Mouse (Mus musculus) kidney, postnatal 36 days (tissue): ENCODE data around the gene Asic2.
A peak's percentile ranks its signal among the peaks of the same experiment; 100 is the strongest.

ENCODE experiments used
- DNase-seq, 2 experiments: peaks; one replicate each; pipeline ENCODE4 v3.0.0; 2021 to 2022; ENCODE audit warnings: mixed read lengths in 2 of 2

Gene Asic2

DNA sequence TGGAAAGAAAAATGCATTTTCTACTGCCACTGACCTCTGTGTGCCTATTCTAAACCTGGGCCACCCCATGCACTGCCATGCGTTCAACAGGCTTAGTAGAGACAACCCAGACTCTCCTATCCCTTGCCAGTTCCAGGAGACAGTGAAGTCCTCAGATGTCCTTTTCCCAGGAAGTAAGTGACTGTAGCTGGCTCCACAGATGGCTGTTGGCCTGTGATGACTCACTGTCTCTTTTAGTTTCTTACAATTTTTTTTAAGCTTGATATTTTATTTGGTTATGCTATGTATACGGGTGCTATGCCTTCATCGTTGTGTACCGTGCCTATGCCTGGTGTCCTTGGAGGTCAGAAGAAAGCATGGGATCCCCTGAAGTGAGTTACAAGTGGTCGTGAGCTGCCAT, 370.7 kb downstream of the Asic2 start:
- no peak for DNase-seq

DNA sequence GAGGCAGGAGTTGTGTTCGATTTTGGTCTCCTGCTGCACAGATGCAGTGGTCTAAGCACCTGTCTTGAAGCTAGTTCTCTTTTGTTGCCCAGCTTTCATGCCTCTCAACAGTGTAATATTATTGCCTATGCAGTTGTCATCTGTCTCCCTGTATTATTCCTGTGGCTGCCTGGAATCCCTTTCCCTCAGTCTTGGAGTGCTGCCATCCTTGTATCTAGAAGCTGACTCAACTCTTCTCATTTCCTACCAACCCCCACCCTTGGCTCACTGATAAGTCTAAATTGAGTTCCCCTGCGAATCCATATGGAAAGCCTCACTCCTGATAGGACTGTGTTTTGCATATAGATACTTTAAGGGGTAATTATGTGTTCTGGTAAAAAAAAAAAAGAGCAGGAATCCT, 373.0 kb downstream of the Asic2 start:
- DNase-seq, result peak; percentile 14 to 21

DNA sequence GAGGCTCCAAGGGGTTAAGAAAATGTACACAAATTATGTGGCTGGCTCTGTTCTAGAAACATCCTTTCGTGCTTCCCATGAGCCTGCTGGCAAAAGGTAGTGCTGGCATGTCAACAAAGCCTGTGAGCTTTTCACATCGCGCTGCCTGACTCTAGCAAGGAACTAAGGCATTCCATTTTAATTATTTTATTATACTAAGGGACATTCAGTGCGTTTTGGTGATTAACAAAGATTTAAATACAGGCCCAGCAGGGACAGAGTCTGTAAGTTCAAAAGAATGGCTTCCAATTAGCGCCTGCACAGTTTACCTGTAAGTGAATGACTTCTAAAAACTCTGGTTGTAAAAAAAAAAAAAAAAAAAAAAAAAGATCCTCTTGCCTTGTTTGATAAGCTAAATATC, 375.5 kb downstream of the Asic2 start:
- DNase-seq, result no peak

DNA sequence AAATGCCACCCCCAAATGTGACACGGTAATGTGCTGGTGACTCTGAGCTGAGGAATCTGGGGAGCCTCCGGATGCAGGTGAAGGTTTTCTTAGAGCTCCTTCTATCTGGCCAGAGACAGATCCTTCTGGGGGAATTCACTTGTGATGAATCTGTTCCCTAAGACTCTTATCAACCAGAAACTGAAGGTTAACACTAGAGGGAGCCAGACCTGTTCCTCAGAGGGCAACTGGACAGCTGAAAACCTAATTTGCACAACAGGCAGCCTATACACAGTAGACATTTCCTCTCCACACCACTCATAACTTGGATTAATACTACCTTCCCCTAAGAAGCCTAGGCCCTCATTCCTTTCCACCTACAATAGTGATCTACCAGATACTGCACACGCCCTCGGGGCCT, 377.3 kb downstream of the Asic2 start:
- DNase-seq, result no peak

DNA sequence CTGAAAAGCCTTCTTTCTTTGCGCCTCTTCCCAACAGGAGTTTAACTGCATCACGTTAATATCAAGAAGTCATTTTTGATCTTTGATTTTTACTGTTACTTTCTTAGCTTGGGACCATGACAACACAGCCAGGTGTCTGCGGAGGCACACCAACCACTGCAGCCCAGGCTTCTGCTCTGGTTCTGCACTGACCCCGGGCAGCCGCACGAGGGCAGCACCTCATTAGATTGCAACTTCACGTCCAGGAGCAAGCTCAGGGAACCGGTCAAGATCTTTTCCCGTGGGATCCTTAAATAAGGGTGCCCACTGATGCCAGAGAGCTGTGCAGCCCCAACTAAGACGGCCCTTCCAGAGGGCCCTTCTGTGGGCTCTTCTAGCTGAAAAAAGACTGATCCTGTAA, 379.6 kb downstream of the Asic2 start:
- DNase-seq, result peak; percentile 63 to 87

DNA sequence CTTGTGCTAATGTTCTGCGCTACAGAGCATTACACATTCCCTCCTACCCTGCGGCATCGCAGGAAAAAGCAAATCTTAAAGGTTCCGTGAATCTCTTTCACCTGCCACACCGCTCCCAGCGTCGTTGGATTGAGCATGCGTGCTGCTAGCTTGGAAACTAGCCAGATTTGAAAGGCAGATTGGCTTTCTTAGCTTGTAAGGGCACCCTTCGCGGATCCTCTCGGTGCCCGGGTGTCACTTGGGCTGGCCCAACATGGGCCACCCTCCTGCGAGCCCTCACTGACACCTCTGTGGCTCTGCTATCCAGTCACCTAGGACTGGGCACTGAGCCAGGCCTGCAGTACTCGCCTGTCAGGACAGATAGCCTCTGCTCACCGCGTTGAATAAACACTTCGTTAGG, 380.3 kb downstream of the Asic2 start:
- peak in 1 of 2 experiments; percentile 30 for DNase-seq

DNA sequence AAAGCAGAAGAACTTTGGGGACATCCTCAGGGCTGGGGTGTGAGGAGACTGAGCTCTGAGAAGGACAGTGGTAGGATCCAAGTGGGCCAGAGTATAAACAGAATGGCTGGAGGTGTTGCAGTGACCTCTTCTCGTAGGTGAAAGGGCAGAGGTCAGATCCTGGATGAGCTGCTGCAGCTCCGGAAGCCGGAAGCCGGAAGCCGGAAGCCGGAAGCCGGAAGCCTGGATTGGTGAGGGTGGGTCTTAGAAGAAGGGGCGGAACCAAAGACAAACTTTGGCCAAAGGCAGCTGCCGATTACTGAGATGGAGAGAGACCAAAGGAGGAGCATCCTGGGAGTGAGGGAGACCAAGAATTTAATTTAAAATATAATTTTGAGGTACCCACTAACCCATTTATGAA, 381.1 kb downstream of the Asic2 start:
- DNase-seq, result no peak

DNA sequence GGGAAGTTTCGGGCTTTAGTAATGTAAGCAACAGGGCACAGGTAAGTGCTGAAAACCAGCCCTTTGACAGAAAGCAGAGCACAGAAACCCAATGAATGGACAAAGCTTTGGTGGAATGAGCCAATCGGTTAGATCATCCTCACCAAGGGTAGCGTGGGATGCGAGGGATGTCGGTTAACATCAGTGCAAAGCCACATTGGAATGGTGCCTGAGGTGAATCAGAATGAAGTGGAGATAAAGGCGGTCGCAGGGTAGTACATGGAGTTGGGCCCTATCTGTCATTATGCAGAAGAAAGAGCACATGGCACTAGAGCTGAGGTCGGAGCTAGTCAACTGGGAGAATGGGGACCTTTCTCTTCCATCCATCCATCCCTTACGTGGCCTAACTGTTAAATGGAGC, 383.8 kb downstream of the Asic2 start:
- DNase-seq, result no peak

DNA sequence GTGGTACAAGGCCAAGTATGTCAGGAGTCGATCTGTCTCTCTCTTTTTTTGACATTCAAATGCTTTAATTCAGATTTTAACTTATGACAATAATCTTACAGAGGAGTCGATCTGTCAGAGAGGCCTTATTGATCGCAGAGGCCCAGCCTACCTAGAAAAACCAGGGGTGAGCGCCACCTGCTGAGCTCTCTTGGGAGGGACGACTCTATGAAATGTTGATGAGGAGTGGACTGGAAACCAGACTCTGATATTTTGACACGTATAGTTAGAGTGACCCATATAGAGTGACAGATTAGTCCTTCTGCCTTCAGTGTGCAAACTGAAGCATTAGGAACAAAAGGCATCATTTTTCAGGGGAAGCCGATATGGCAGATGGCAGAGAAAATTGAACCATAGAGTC, 385.1 kb downstream of the Asic2 start:
- no peak for DNase-seq

DNA sequence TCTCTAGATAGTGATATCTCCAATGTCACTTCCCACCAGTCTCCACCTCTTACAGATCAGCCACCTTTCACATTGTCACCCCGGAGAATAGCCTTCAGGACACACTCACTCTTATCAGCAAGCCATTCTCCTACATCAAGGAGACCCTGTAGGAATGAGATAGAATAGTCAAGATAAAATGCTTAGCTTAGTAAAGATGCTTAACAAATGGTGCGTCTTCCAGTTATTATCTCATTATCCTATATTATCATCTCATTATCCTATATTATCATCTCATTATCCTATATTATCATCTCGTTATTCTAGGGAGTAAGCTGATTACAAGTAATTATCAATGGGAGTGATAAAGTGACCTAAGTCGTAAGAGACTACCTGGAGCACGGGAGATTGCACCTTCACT, 386.1 kb downstream of the Asic2 start:
- DNase-seq, result no peak

DNA sequence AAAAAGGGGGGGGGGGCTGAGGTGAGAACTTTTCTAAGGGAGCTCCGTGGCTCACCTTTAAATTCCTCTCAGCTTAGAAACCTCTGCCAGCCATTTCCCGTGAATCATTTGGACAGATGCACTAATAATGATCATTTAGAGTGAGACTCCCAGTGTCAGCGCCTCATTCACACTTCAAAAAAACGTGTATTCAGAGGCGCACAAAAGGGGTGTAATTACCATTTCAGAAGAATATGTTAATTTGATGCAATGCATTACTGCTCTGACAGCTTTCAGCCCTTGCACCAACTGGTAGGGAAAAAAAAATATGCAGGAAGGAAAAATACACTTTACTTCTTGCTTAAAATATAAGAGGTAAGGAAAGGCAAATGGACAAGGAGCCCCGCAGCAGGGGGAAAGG, 388.5 kb downstream of the Asic2 start:
- DNase-seq, result no peak

DNA sequence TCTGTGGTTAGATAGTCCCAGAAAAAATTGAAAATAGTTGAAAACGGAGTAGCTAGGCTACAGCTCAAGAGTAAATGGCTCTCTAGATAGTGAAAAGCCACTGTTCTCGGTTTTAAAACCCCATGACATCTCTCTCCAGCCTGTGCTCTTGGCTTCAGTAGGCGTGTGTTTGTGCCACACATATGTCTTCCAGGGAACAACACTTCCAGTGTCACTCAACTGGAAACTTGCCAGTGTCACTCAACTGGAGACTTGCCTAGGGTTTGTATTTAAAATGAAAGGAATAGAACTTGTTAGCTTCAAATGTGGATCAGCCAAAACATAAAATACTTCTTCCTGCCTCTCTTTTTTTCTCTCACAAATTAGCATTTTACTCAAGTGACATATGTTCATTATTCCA, 397.9 kb downstream of the Asic2 start:
- DNase-seq, result no peak

DNA sequence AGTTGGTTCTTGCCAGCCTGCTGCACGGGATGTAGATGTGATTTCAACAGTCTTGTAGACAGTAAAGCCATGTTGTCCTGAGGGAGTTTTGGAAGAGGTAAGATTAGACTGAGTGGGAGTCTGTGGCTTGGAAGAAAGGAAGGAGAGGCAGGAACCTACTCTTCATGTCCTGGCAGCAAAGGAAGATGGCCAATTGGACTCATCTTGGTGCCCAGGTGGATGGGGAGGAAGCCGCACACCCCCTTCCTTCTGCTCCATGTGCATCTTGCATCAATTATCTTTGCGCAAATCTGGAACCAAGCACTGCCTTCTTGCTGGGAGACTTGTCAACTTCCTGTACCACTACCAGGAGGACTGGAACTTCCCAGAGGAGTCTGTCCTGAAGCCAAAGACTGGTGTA, 403.4 kb downstream of the Asic2 start:
- no peak for DNase-seq

DNA sequence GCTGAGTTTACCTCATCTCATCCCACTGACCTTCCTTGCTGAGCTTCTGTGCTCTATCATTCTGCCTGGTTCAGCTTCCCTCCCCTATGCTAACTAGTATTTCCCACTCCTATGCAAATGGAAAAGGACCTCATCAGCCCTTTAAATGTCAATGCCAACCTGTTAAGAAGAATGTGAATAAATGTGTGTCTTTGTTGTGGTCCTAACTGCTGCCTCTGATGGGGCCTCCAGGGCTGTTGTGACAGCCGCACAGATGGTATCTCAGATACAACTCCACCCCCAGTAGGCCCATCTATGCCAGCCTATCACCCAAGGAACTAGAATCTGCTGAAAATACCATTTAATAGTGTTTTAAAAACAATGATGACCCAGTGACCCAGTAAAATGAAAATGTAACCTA, 407.9 kb downstream of the Asic2 start:
- no peak for DNase-seq

DNA sequence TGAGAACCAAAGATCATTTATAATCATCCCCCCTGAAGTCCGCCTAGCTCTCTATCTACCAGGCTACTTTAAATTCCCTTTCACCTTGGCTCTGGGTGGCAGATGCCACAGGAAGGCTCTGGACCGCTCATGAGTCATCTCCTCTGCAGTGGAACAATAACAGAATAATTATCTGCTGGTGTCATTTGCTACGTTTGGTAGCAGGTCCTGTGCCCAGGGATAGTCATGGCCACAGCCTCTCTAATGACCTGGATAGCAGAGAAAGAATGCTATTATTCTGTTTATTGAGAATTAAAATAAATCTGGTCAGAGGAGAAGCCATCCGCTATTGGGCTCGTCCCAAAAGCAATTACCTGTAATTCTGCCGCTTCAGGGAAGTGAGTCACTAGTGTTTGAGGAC, 425.1 kb downstream of the Asic2 start:
- no peak for DNase-seq

DNA sequence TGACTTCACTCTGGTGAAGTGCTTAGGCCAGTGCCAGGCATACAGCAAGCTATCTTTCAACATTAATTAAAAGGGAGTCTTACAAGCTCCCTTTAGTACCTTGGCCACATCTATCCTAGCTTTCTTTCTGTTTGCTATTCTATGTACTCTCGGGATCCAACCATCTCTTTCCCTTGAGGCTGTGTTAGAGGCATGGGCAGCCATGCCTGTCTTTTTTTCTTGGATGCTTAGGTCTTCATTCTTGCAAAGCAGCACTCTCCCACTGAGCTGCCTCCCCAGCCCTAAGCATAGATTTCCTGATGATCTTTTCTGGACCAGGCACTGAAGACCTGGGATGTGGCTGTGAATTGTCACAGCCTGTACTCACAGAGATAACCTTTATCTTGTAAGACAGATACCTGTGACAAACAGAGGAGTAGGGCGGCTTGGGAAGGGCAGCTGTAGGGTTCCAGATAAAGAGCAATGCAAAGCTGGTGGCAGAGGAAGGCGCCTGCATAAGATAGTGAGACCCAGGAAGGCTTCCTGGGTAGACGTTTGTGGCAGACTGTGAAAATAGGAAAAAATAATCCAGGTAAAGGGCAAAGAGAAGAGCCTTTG, 433.0 kb downstream of the Asic2 start:
- DNase-seq, result no peak

DNA sequence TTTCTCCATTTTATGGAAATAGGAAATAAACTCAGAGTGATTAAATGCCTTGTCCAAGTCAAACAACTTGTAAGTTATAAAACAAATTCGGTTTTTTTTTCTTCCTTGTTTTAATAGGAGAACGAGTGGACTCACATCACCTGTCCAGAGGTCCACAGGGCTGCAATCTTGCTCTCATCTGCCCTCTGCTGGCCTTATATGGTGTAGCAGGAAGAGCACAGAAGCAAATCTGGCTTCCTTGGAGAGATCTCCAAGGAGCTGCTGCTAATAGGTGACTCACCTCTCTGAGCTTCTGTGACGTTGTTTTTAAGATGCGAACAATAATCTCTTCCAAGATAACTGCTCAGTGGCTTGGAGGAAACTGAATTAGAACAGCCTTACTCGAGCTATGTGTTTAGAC, 433.6 kb downstream of the Asic2 start:
- DNase-seq, result peak; percentile 36 to 75

DNA sequence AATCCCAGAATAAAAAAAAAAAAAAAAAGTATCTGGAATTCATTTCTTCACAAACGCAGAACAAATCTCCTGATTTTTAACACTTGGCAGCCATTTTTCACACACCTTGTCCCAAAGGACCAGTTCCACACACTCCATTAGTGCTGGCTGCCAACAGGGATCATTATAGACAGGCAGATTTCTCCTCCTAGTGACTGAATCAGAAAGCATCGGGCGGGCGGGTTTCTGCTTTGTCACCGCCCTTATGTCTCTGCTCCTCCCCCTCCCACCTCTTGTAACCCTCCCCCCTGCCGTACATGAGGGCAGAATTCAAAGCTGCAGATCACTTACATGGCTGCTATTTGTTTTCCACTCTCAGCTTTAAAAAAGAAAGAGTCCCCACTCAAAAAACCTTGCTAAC, 436.4 kb downstream of the Asic2 start:
- no peak for DNase-seq

DNA sequence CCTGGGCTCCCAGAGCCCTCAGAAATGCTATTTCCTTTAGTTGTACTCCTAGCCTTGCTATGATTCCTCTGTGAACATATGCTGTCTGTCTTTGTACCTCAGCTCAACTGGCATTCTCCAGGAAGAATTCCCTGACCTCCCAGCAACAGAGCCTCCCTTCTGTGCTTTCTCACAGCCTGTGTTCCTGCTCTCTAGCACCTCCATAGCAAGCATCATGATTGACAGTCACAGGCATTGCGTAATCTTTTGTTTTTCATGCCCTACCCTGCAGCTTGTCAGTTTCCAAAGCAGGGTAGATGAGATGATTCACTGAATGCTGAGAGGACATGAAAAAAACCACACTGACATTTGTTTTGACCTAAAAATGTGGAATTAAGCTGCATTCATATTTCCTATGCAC, 445.3 kb downstream of the Asic2 start:
- no peak for DNase-seq

DNA sequence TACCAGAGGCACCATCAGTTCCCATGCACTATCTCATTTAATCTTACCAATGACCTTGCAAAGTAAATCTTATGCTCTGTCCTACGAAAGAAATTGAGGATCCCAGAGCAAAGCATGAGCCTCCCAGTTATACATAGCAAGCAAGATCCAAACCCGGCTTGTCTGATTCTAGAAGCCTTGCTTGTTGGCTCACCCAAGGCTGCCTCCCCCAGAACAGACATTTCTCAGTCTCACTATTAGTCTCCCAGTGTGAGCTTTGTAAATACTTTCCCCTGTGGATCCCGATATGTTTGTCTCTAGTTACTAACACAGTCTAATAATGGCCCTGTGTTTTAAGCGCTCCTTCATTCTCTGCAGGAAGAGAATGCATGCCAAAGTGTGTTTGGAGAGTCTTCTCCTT, 446.4 kb downstream of the Asic2 start:
- DNase-seq, result no peak

DNA sequence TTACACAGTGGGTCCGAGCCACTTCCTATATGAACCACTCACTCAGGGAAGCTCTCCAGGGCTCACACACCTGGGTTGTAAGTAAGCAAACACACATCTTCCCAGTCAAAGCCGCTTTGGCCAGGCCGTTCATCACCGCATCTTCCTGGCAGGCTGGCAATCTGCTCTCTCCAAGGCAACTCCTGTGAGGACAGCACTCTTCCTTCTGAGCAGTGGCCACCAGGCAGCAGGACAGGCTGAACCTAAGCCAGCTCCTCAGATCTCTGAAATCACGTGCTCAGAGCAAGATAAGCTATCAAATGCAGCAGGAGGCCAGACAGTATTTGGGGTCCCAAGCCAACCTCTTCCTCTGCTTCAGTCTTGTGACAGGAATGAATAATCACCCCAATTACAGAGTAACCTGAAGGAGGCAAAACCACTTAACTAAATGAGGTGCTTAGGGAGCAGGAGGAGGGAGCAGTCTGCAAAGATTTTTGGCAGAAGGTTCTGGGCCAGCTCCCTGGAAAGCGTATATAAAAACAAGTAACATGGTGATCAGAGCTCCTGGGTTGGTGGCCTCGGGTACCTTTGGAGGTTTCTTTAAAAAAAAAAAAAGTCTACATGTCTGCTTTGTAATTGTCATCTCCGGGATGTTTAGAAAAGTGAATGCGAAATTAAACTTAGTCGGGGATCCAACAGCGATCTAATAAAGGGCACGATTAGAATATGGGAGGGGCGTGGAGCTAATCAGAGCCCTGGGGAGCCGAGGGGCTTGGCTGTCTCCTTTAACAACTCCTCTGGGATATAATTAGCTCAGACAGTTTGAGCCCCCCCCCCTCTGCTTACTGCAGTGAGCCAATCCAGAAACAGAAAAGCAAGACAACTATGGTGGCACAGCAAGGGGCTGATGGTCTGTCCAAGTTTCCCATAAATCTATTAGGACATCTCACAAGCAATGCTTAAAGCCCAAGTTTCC, 450.0 kb downstream of the Asic2 start:
- no peak for DNase-seq

DNA sequence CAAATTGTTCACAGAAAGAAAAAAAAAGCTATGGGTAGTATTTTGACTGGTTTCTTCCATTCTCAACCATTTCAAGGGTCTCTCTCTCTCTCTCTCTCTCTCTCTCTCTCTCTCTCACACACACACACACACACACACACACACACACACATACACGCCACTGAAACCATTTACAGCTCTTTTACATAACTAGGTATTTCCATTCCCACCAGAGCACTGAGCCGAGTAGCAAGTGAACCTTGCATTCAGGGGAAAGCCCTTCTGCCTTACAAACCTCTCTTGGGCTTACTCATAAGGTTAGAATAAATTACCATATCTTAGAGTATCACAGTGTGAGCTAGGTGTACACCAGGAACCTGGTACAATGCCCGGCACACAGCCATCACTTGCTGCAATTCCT, 452.5 kb downstream of the Asic2 start:
- DNase-seq, result no peak

DNA sequence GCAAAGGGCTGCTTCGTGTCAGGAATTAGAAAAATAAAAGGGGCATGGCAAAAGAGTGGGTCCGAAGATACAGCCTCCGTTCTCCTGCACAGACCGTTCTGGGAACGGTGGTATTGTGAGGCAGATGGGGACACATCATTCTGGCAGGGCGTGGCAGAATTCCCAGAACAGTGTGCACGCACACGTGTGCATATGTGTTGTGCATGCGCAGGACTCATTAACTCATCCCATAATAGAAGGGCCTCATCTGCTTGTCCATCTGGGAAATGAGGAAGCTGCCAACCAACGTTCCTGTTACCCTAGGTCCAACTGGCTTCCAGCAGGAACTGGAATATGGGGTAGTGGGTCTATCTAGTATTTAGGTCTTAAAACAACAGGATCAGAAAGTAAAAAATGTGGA, 455.8 kb downstream of the Asic2 start:
- no peak for DNase-seq

DNA sequence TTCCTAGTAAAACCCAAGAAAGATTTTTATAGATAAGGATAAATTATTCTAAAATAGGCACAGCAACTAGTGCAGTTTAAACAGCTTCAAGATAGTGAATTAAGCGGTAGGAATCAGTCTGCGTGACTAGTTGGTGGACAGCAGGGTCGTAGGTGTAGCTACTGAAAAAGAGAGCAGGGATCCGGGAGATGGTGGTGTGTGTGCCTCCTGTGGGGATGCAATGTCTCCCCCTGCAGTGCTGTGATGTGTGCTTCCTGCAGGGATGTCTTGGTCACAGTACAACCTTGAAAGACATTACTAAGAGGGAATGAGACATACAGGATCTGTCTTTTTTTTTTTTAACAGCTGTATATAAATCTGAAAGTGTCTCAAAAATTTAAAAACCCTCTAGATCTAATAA, 456.9 kb downstream of the Asic2 start:
- DNase-seq, result no peak
